Mouse (Mus musculus): Measurements from ENCODE around the gene Slc5a5.

Gene Slc5a5

DNA sequence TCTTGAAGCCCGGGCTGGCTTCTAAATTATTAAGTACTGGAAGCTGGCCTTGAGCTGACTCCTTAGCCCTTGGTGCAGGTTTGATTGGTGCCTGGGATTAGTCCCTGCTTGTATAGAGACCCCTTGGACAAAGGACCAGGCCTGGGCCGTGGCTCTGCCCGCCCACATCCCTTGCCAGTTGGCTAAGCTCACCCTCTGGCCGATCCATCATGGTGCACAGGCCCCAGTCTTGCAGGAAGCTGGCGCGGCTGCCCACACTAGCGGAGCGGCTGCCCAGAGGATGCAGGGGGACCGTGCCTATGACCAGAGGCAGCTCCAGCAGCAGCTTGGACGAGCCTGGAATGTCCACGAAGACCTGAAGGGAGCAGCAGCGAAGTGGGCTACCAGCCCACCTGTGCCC, 55.9 kb downstream of the Slc5a5 start:
- DNase-seq (ENCODE audit: low read depth, low spot score): no peak

- DNase-seq (ENCODE audit: low read depth, low spot score): no peak
These were observed 58.5 kb downstream of the Slc5a5 start for GRCm38 (mm10) chr8:70834071-70834470.

GRCm38 (mm10) chr8:70833520-70833919, 59.0 kb downstream of the Slc5a5 start:
- no peak for DNase-seq (ENCODE audit: low read depth, low spot score)

DNA sequence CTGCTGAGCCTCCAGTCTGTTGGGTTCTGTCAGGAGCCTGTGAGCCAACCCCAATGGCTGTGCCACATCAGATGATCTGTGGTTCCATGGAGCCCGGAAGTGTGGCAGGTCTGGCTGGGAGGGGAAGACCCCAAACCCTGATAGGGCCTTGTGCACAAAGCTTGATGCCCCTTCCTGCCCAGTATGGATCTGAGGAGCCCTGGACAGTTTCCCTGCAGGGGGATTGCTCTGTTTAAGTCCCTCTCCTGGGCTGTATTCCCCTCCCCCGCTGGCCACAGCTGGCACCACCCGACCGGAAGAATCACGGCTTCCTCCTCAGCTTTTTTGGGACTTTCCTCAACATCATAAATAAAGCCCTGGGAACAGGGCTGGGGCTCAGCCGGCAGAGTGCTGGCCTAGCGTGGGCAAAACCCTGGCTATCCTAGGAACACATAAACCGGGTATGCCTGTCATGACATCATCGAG, 59.5 kb downstream of the Slc5a5 start:
- DNase-seq (ENCODE audit: low read depth, low spot score): no peak

Data from ZHBTc4 (cell line).